Mouse (Mus musculus) kidney, embryonic 16.5 days (tissue): ENCODE measurements around the gene Alk. TPM values are rescaled to one million over a fixed set of nuclear protein-coding genes. Genes with fewer than 3 reads are reported as not detected.
A peak's percentile ranks its signal among the peaks of the same experiment; 100 is the strongest.

Source experiments
- ATAC-seq: fragments of 200-750 bp; cut with Nextera tagmentation; 2 replicates; pipeline ENCODE4 v1.8.0; 2017; ENCODE audit warnings: moderate TSS enrichment; ENCODE audit not compliant: low FRiP score, low TSS enrichment
- H3K27ac ChIP-seq: fragments of 300-500 bp; sonication (generic); 2 replicates; pipeline ENCODE4 v1.5.1; 2014; ENCODE audit warnings: low read length
- H3K27me3 ChIP-seq: fragments of 300-500 bp; sonication (generic); 2 replicates; pipeline ENCODE4 v1.6.1; 2014; ENCODE audit warnings: low read length, control low read depth, mixed read lengths; ENCODE audit not compliant: insufficient read depth
- H3K36me3 ChIP-seq: fragments of 300-500 bp; sonication (generic); 2 replicates; pipeline ENCODE4 v1.6.1; 2014; ENCODE audit warnings: low read length, control low read depth, mixed read lengths; ENCODE audit not compliant: insufficient read depth
- H3K4me1 ChIP-seq: fragments of 300-500 bp; sonication (generic); 2 replicates; pipeline ENCODE4 v1.6.1; 2014; ENCODE audit warnings: low read length, control low read depth, mixed read lengths; ENCODE audit not compliant: insufficient read depth
- H3K4me2 ChIP-seq: fragments of 300-500 bp; sonication (generic); replicated peaks from 2 replicates; pipeline ENCODE4 v1.6.1; 2014; ENCODE audit warnings: low read depth, low read length
- H3K4me3 ChIP-seq: fragments of 300-500 bp; sonication (generic); 2 replicates; pipeline ENCODE4 v1.5.1; 2014; ENCODE audit warnings: mild to moderate bottlenecking, low read length
- H3K9ac ChIP-seq: fragments of 300-500 bp; sonication (generic); replicated peaks from 2 replicates; pipeline ENCODE4 v1.6.1; 2014; ENCODE audit warnings: low read length
- H3K9me3 ChIP-seq: fragments of 300-500 bp; sonication (generic); 2 replicates; pipeline ENCODE4 v1.6.1; 2016; ENCODE audit warnings: low read length, control low read depth
- WGBS: fragments of 180-500 bp; shearing (Covaris S2); extraction: QIAGEN DNeasy Blood & Tissue Kit; methylation state at CpG from one replicate; pipeline ENCODE4 v1.1.7; 2014; 5-methylcytosine and 5-hydroxymethylcytosine counted together
- polyA plus RNA-seq: library from polyadenylated mRNA; unstranded; fragments of >200 nt; fragmentation: Nextera tagmentation; extraction: Ambion mirVana; gene quantifications from 2 replicates; pipeline ENCODE4 v1.2.1, GENCODE M21; 2015

The Alk gene
- polyA plus RNA-seq = 0.19 and 0.39 TPM in 2 replicates

GRCm38 (mm10) chr17:72604610-72604980, at the start of gene Alk:
Alk (minus strand) TSS chr17:72604627.
- no peak within 1 kb of the TSS; the same call in 1 of the 2 replicates for H3K9ac ChIP-seq
- H3K4me1 ChIP-seq = peaks cover 14% of the 10 kb centered on the region
- H3K36me3 ChIP-seq = no peaks in the 10 kb centered on the region
- peak within 1 kb of the TSS; percentile 50 for H3K4me3 ChIP-seq
- peak; percentile 96 for ATAC-seq
- H3K4me2 ChIP-seq = peak within 1 kb of the TSS; percentile 80
- H3K9me3 ChIP-seq = no peaks in the 10 kb centered on the region
- H3K27ac ChIP-seq = no peak within 1 kb of the TSS
- H3K27me3 ChIP-seq = peaks cover 26% of the 10 kb centered on the region
- WGBS = 0% methylated on average over 27 of the region's 32 CpGs

- WGBS = 78% methylated on average over 1 of the region's 1 CpGs
- Histone ChIP-seq H3K4me3 (no peak overlapping the region), H3K9me3 (no peaks in the 10 kb centered on the region), H3K4me2 (no peak overlapping the region), H3K27ac (no peak overlapping the region), H3K36me3 (no peaks in the 10 kb centered on the region), H3K9ac (no peak overlapping the region), H3K27me3 (no peaks in the 10 kb centered on the region), H3K4me1 (no peaks in the 10 kb centered on the region)
- no peak for ATAC-seq
Observed at GRCm38 (mm10) chr17:72652801-72653200, 48.4 kb upstream of the Alk start.

GRCm38 (mm10) chr17:72648607-72649217, 44.3 kb upstream of the Alk start:
- Histone ChIP-seq H3K27me3 (no peaks in the 10 kb centered on the region), H3K4me2 (no peak overlapping the region), H3K36me3 (no peaks in the 10 kb centered on the region), H3K4me1 (no peaks in the 10 kb centered on the region), H3K9me3 (no peaks in the 10 kb centered on the region), H3K9ac (no peak overlapping the region), H3K27ac (no peak overlapping the region), H3K4me3 (no peak overlapping the region)
- ATAC-seq = no peak
- 70% methylated on average over 6 of the region's 6 CpGs for WGBS

DNA sequence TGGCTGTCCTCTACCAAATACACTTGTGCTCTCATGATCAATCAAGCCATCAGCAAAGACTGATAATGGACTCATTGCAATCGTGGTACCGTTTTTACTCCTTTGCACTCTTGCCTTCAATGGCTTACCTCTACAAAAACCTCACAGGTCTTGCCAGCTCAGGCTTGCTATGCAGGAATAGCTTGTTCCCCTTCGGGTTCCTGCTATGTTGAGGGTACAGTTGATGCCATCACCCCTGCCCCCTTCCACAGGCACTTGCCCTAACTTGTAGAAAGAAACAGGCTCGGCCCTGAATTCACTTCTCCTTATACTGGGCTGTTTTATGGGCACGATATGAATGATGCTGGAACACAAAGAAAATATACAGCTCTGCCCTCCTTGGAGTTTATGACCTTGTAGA, 41.7 kb upstream of the Alk start:
- Histone ChIP-seq H3K4me2 (no peak overlapping the region), H3K4me1 (no peaks in the 10 kb centered on the region), H3K9me3 (no peaks in the 10 kb centered on the region), H3K9ac (no peak overlapping the region), H3K27ac (no peak overlapping the region), H3K36me3 (no peaks in the 10 kb centered on the region), H3K4me3 (no peak overlapping the region), H3K27me3 (no peaks in the 10 kb centered on the region)
- WGBS = 76% methylated on average over 5 of the region's 5 CpGs
- no peak for ATAC-seq

DNA sequence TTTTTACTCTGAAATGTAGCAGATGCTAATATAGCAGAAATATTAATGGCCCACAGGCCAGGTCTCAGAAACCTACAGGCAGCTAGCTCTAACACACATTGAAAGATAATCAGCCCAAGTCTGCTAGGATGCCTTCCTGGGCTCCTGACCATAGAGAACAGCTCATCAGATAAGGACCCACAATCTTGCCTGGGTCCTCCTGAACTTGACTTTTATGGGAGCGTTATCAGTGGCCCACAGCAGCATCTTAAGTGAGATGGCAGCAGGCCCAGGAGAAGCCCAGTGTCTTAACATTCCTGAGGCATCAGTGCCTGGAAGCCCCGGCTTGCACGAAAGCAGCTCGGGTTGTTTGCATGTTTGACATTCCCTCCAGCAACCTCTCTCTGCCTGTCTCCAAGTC, 35.7 kb upstream of the Alk start:
- H3K27ac ChIP-seq = no peak overlapping the region
- H3K9ac ChIP-seq = no peak overlapping the region
- no peak overlapping the region for H3K4me2 ChIP-seq
- WGBS = 73% methylated on average over 4 of the region's 4 CpGs
- no peaks in the 10 kb centered on the region for H3K27me3 ChIP-seq
- H3K4me1 ChIP-seq = no peaks in the 10 kb centered on the region
- no peaks in the 10 kb centered on the region for H3K36me3 ChIP-seq
- no peaks in the 10 kb centered on the region for H3K9me3 ChIP-seq
- no peak for ATAC-seq
- H3K4me3 ChIP-seq = no peak overlapping the region

GRCm38 (mm10) chr17:72639400-72639799, 35.0 kb upstream of the Alk start:
- Histone ChIP-seq H3K4me3 (no peak overlapping the region), H3K27ac (no peak overlapping the region), H3K4me2 (no peak overlapping the region), H3K9me3 (no peaks in the 10 kb centered on the region), H3K27me3 (no peaks in the 10 kb centered on the region), H3K9ac (no peak overlapping the region), H3K36me3 (no peaks in the 10 kb centered on the region), H3K4me1 (no peaks in the 10 kb centered on the region)
- WGBS = 66% methylated on average over 7 of the region's 7 CpGs
- no peak for ATAC-seq

DNA sequence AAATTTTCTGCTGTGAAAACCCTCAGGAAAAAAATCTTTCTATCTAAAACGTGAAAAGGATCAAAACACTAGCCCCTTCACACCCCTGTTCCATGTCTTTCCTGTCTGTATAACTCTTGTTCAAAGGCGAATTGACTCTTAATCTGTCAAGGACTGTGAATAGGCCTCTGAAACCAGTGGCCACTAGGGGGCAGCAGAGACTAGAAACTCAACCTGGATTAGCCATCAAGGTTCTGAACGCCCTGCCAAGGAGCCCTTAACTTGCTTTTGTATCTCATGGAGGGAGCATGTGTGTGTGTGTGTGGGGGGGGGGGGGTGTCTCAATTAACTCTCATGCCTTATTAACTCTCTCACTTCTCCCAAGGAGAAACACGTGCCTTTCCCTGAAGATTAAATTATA, 1.8 kb upstream of the Alk start:
- Histone ChIP-seq H3K4me1 (peaks cover 14% of the 10 kb centered on the region), H3K9me3 (no peaks in the 10 kb centered on the region), H3K27me3 (peaks cover 26% of the 10 kb centered on the region), H3K27ac (no peak overlapping the region), H3K4me2 (no peak overlapping the region), H3K9ac (no peak overlapping the region), H3K4me3 (no peak overlapping the region), H3K36me3 (no peaks in the 10 kb centered on the region)
- no peak for ATAC-seq
- WGBS = 8% methylated on average over 4 of the region's 4 CpGs

GRCm38 (mm10) chr17:72603886-72604609, 379 bp downstream of the Alk start:
- Histone ChIP-seq H3K9me3 (no peaks in the 10 kb centered on the region), H3K4me2 (peak overlapping the region; percentile 80), H3K27me3 (peaks cover 26% of the 10 kb centered on the region), H3K4me1 (peaks cover 14% of the 10 kb centered on the region), H3K4me3 (peak overlapping the region; percentile 50), H3K9ac (no peak overlapping the region; the same call in 1 of the 2 replicates), H3K27ac (no peak overlapping the region), H3K36me3 (no peaks in the 10 kb centered on the region)
- 2% methylated on average over 51 of the region's 51 CpGs for WGBS
- peak; percentile 50 for ATAC-seq

DNA sequence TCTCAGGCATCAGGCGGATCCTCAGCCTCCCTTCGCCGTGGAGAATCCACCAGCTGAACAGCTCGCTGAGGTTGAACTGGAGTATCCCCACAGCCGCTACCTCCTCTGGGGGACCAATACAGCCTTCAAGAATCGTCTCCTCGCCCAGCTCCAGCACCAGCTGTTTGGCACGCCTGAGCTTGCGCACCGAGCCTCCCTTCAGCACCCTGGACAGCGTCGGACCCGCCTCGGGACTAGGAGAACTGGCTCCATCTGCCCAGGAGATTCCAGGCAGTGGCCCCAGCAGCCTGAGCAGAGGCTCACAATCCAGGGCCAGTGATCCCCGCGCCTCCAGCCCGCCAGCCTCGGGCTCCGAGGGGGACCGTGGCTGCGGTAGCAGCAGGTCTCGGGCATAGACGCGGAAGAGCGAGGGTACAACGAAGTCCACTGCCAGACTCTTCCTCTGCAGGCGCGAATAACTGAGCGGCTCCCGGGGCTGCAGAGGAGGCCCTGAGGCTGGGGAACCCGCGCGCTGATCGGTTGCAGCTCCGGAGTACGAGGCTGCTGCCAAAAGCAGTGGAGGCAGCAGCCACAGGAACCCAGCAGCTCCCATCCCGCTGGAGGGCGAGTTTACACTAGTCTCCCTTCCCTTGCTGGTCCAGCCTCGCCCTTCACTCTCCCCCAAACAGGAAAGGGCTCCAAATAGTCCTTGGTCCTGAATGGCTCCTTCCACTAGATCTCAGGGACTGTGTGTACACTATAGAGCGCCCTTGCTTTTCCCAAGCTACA, 1.1 kb downstream of the Alk start:
- peak; percentile 87 for ATAC-seq
- no peaks in the 10 kb centered on the region for H3K9me3 ChIP-seq
- WGBS = 2% methylated on average over 40 of the region's 40 CpGs
- peaks cover 26% of the 10 kb centered on the region for H3K27me3 ChIP-seq
- H3K36me3 ChIP-seq = no peaks in the 10 kb centered on the region
- H3K27ac ChIP-seq = no peak overlapping the region
- peak overlapping the region; percentile 50 for H3K4me3 ChIP-seq
- peaks cover 14% of the 10 kb centered on the region for H3K4me1 ChIP-seq
- H3K9ac ChIP-seq = no peak overlapping the region
- peak overlapping the region; percentile 80 for H3K4me2 ChIP-seq

- no peak overlapping the region for H3K9ac ChIP-seq
- H3K4me3 ChIP-seq = no peak overlapping the region
- no peaks in the 10 kb centered on the region for H3K9me3 ChIP-seq
- peaks cover 14% of the 10 kb centered on the region for H3K4me1 ChIP-seq
- ATAC-seq = no peak
- no peak overlapping the region for H3K4me2 ChIP-seq
- peaks cover 26% of the 10 kb centered on the region for H3K27me3 ChIP-seq
- 89% methylated on average over 5 of the region's 5 CpGs for WGBS
- no peaks in the 10 kb centered on the region for H3K36me3 ChIP-seq
- no peak overlapping the region for H3K27ac ChIP-seq
Observed at GRCm38 (mm10) chr17:72600806-72601205, 3.6 kb downstream of the Alk start.
